Mouse (Mus musculus): ENCODE results near the gene Baiap2. TPM values are rescaled to one million over a fixed set of nuclear protein-coding genes. Genes with fewer than 3 reads are reported as not detected.

The Baiap2 gene
- polyA plus RNA-seq, 1 experiment from 2014 or later = 20.1 TPM

DNA sequence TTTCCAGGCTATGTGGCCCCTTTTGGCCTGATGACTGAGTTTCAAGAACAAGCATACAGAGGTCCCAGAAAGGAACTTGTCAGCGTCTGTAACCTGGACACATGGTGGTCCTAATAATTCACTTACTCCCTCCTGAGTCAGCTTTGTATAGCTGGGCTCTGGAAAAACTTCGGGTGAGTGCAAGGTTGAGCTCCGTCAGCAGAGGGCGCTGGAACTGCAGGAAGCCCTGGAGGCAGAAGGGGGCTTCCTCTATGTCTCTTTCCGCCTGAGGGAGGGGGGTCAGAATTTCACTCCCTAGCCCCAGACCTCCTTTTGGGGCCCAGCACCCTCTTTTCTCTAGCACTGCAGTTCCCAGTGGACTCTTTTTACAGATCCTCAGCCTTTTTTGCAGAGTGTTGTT is 33.1 kb upstream of the Baiap2 start:
- Histone ChIP-seq H3K27me3 (no peaks in the 10 kb centered on the region; the same call in none of the 2 replicates), H3K27ac (replicated peaks) (no peak overlapping the region), H3K4me3 (no peak overlapping the region), H3K4me2 (peak overlapping the region; percentile 19; the same call in 1 of the 2 replicates), H3K9me3 (no peaks in the 10 kb centered on the region), H3K9ac (no peak overlapping the region), H3K36me3 (no peaks in the 10 kb centered on the region), H3K4me1 (replicated peaks) (peaks cover 27% of the 10 kb centered on the region)
- no peak for ATAC-seq (ENCODE audit: low FRiP score, low read depth)
- WGBS = 2% methylated on average over 5 of the region's 5 CpGs

DNA sequence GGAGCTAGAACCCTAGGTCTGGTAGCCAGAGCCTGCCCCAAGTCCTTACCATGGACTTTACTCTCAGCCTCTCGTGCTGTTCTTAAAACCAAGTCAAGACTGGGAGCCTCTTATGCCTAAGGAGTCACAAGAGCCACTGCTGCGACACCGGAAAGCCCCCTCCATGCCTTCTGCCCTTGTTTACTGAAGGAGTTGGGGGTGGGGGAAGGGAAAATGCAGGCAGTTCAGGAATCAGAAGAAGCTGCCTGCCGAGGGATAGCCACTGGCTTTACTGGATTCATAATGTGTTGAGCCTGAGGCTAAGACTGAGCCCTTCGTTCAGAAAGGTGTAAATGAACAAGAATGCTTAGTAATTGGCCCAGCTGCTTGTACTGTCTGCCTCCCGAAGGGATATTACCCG is 29.7 kb upstream of the Baiap2 start:
- H3K36me3 ChIP-seq = peaks cover 9% of the 10 kb centered on the region; the same call in 1 of the 2 replicates
- H3K4me2 ChIP-seq = peak overlapping the region; percentile 91
- ATAC-seq (ENCODE audit: low FRiP score, low read depth) = no peak; the same call in 1 of the 2 replicates
- no peaks in the 10 kb centered on the region; the same call in 1 of the 2 replicates for H3K27me3 ChIP-seq
- peak overlapping the region; percentile 83 for H3K9ac ChIP-seq
- H3K4me1 ChIP-seq (replicated peaks) = peaks cover 41% of the 10 kb centered on the region
- WGBS = 7% methylated on average over 7 of the region's 7 CpGs
- H3K27ac ChIP-seq (replicated peaks) = peak overlapping the region; percentile 69
- peak overlapping the region; percentile 58 for H3K4me3 ChIP-seq
- no peaks in the 10 kb centered on the region for H3K9me3 ChIP-seq

- peaks cover 15% of the 10 kb centered on the region; the same call in 1 of the 2 replicates for H3K36me3 ChIP-seq
- H3K27ac ChIP-seq (replicated peaks) = peak within 1 kb of the TSS; percentile 69
- WGBS = under 1% methylated on average over 48 of the region's 48 CpGs
- peak within 1 kb of the TSS; percentile 91 for H3K4me2 ChIP-seq
- H3K9me3 ChIP-seq = no peaks in the 10 kb centered on the region
- peaks cover 41% of the 10 kb centered on the region for H3K4me1 ChIP-seq (replicated peaks)
- no peaks in the 10 kb centered on the region; the same call in 1 of the 2 replicates for H3K27me3 ChIP-seq
- H3K9ac ChIP-seq = peak within 1 kb of the TSS; percentile 83
- peak; percentile 76 for ATAC-seq (ENCODE audit: low FRiP score, low read depth)
- peak within 1 kb of the TSS; percentile 58 for H3K4me3 ChIP-seq
These were observed 29.1 kb upstream of the Baiap2 start, which contains the start of gene Chmp6 for GRCm38 (mm10) chr11:119913291-119913934. Gene Chmp6, plus strand, starts transcription at chr11:119913441.

DNA sequence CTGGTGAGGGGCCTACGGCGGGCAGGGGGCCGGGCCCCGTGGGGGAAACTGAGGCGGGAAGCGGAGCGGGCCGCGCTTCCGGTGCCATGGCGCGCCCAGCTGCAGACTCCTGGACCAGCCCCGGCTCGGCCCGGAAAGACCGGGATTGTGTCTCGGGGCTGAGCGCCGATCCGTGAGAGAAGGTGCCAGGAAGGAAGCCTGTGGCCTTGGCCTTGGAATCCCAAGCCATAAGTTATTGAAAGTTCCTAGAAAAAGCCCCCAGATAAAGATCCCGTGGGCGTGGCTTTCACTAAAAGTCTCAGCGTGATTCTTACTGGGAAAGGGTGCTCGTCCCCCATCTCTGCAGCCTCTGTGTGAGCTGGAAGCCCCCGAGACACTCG is 28.6 kb upstream of the Baiap2 start:
- H3K27me3 ChIP-seq = no peaks in the 10 kb centered on the region; the same call in 1 of the 2 replicates
- peaks cover 19% of the 10 kb centered on the region for H3K36me3 ChIP-seq
- H3K27ac ChIP-seq (replicated peaks) = peak overlapping the region; percentile 69
- no peak for ATAC-seq (ENCODE audit: low FRiP score, low read depth)
- H3K4me3 ChIP-seq = peak overlapping the region; percentile 58
- H3K4me2 ChIP-seq = peak overlapping the region; percentile 91
- no peaks in the 10 kb centered on the region for H3K9me3 ChIP-seq
- under 1% methylated on average over 26 of the region's 26 CpGs for WGBS
- H3K9ac ChIP-seq = peak overlapping the region; percentile 83
- H3K4me1 ChIP-seq (replicated peaks) = peaks cover 41% of the 10 kb centered on the region

GRCm38 (mm10) chr11:119914381-119914780 is 28.2 kb upstream of the Baiap2 start:
- peak overlapping the region; percentile 69 for H3K27ac ChIP-seq (replicated peaks)
- WGBS = 36% methylated on average over 4 of the region's 4 CpGs

GRCm38 (mm10) chr11:119915666-119916065 is 26.9 kb upstream of the Baiap2 start:
- Histone ChIP-seq H3K9ac (no peak overlapping the region), H3K4me3 (no peak overlapping the region), H3K4me1 (replicated peaks) (peaks cover 35% of the 10 kb centered on the region), H3K4me2 (no peak overlapping the region), H3K36me3 (peaks cover 23% of the 10 kb centered on the region), H3K27me3 (no peaks in the 10 kb centered on the region), H3K9me3 (no peaks in the 10 kb centered on the region), H3K27ac (replicated peaks) (0 out of 2 replicates have a peak overlapping the region, but pooled peaks have one; percentile 0)
- ATAC-seq (ENCODE audit: low FRiP score, low read depth) = no peak
- WGBS = 85% methylated on average over 9 of the region's 9 CpGs

More at GRCm38 (mm10) chr11:119914381-119914780, 28.2 kb upstream of the Baiap2 start:
- ATAC-seq (ENCODE audit: low FRiP score, low read depth) = no peak
- no peaks in the 10 kb centered on the region for H3K27me3 ChIP-seq
- H3K4me3 ChIP-seq = peak overlapping the region; percentile 58
- H3K4me2 ChIP-seq = peak overlapping the region; percentile 91
- no peaks in the 10 kb centered on the region for H3K9me3 ChIP-seq
- H3K4me1 ChIP-seq (replicated peaks) = peaks cover 41% of the 10 kb centered on the region
- peak overlapping the region; percentile 83 for H3K9ac ChIP-seq
- H3K36me3 ChIP-seq = peaks cover 23% of the 10 kb centered on the region

DNA sequence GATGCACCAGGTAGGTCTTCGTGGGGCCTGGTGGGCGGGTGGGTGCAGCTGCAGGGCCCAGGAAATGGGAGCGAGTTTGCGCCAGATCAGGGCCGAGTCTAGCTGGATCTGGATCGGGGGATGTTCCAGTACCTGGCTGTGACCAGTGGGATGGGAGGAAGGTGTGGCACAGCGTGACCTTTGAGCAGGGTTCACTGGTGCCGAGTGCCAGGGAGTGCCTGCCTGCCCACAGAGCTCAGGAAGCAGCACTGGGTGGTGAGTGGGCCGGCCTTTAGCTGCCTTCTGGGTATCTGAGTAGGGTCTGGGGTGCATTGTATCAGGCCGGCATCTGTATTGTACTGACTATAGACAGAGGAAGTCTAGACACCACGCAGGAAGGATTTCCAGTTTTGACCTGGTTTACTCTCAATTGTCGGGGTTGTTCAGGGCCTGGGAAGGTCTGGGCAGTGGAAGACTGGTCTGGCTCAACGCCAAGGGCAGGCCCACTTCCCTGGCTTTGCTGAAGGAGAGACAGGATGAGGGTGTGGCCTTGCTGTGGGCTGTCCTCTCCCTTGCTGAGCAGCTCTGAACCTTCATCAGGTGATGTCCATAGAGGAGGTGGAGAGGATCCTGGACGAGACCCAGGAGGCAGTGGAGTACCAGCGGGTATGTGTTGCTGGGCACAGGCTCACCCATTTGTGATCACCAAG is 26.3 kb upstream of the Baiap2 start:
- H3K4me2 ChIP-seq = no peak overlapping the region
- ATAC-seq (ENCODE audit: low FRiP score, low read depth) = no peak
- H3K27ac ChIP-seq (replicated peaks) = 0 out of 2 replicates have a peak overlapping the region, but pooled peaks have one; percentile 0
- 86% methylated on average over 15 of the region's 15 CpGs for WGBS
- H3K9me3 ChIP-seq = no peaks in the 10 kb centered on the region
- peaks cover 35% of the 10 kb centered on the region for H3K4me1 ChIP-seq (replicated peaks)
- H3K27me3 ChIP-seq = no peaks in the 10 kb centered on the region
- peaks cover 23% of the 10 kb centered on the region for H3K36me3 ChIP-seq
- no peak overlapping the region for H3K4me3 ChIP-seq
- no peak overlapping the region for H3K9ac ChIP-seq

DNA sequence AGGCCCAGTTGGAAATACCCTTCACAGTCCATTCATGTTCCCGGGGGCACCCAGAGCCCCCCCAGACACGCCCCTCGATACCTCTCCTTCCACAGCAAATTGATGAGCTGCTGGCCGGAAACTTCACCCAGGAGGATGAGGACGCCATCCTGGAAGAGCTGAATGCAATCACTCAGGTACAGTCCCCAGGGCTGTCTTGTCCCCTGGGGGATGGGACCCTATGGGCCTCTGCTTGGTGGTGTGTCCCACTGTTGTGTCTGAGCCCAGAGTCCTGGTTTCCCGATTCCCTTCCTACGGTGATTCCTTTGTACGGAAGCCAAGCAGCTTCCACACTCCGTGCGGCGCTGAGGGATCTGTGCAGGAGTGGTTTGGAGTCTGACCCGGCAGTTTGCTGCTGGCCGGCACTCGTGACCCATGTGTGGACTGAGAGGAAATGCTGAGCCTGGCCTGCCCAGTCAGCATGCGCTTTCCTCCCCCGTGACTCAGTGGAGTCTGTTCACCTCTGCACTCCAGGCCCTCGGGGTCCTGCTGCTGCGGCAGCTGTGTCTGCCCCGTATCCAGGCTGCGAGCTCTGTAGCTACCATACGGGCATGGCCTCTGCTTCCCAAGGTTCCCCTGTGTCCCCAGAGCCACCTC is 25.6 kb upstream of the Baiap2 start:
- Histone ChIP-seq H3K9me3 (no peaks in the 10 kb centered on the region), H3K9ac (no peak overlapping the region), H3K4me1 (replicated peaks) (peaks cover 35% of the 10 kb centered on the region), H3K4me3 (no peak overlapping the region), H3K36me3 (peaks cover 23% of the 10 kb centered on the region), H3K27me3 (no peaks in the 10 kb centered on the region), H3K27ac (replicated peaks) (no peak overlapping the region), H3K4me2 (no peak overlapping the region)
- WGBS = 91% methylated on average over 21 of the region's 21 CpGs
- no peak for ATAC-seq (ENCODE audit: low FRiP score, low read depth)

DNA sequence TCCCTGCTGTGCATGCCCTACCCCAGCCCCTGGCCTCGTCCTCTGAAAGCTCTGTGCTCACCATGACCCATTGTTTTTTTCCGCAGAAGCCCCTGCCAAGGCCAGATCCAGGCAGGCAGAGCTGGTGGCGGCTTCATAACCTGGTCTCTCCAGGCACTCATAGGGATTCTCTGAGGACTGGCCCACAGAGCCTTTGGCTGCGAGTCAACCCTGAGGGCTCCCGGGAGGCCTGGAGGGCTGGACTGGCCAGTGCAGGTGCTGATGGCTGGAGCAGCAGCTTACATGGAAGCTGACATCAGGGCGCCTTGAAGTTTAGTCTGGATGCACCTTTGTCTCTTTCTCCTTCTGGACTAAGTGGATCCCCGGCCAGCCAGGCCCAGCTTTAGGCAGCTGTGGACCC is 24.0 kb upstream of the Baiap2 start:
- no peak overlapping the region for H3K27ac ChIP-seq (replicated peaks)
- H3K9ac ChIP-seq = no peak overlapping the region
- ATAC-seq (ENCODE audit: low FRiP score, low read depth) = no peak
- H3K27me3 ChIP-seq = no peaks in the 10 kb centered on the region
- no peaks in the 10 kb centered on the region for H3K9me3 ChIP-seq
- peaks cover 23% of the 10 kb centered on the region for H3K36me3 ChIP-seq
- no peak overlapping the region for H3K4me3 ChIP-seq
- 86% methylated on average over 7 of the region's 7 CpGs for WGBS
- no peak overlapping the region for H3K4me2 ChIP-seq
- peaks cover 25% of the 10 kb centered on the region for H3K4me1 ChIP-seq (replicated peaks)

DNA sequence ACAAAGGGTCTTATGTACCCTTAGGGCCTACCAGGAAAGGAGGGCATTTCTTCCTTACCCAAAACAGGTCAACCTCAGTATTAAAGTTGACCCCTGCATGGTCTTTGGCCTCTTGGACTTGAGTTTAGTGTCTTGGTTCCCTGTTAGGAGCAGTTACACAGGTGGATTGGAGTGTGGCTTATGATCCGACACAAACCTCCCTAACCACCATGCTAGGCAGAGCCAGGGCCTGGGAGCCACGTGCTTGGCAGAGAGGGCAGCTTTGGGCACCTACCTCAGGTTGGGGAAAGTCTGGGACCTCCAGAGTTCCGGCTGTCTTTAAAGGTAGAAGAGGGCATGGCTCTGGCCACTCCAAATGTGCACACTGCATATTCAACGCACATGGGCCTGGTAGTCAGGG is 23.1 kb upstream of the Baiap2 start:
- Histone ChIP-seq H3K4me2 (no peak overlapping the region), H3K4me3 (no peak overlapping the region), H3K36me3 (peaks cover 23% of the 10 kb centered on the region), H3K27ac (replicated peaks) (no peak overlapping the region), H3K9ac (no peak overlapping the region), H3K9me3 (no peaks in the 10 kb centered on the region), H3K4me1 (replicated peaks) (peaks cover 21% of the 10 kb centered on the region), H3K27me3 (no peaks in the 10 kb centered on the region)
- no peak for ATAC-seq (ENCODE audit: low FRiP score, low read depth)
- 97% methylated on average over 4 of the region's 4 CpGs for WGBS

DNA sequence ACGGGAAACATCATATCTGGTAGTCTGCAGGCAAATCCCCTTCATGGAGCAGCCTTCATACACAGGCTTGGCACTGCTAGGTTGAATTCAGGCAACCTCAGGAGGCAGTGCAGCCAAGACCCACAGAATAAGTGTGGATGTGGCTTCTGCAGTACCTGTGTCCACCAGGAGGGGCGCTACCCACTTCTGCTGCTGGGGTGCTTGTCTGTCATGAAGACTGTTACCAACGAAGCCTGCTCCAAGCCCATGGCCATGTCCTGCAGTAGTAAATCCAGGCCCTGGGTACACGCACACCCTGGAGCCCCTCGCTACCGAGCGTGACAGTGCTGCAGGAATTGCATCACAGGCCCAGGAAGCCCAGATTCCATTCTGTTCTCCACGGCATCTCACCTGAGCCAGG is 22.7 kb upstream of the Baiap2 start:
- H3K9me3 ChIP-seq = no peaks in the 10 kb centered on the region
- no peak for ATAC-seq (ENCODE audit: low FRiP score, low read depth)
- H3K4me2 ChIP-seq = no peak overlapping the region
- H3K9ac ChIP-seq = no peak overlapping the region
- WGBS = 60% methylated on average over 8 of the region's 8 CpGs
- H3K4me3 ChIP-seq = no peak overlapping the region
- no peak overlapping the region for H3K27ac ChIP-seq (replicated peaks)
- H3K4me1 ChIP-seq (replicated peaks) = peaks cover 17% of the 10 kb centered on the region
- H3K36me3 ChIP-seq = peaks cover 23% of the 10 kb centered on the region
- no peaks in the 10 kb centered on the region for H3K27me3 ChIP-seq

DNA sequence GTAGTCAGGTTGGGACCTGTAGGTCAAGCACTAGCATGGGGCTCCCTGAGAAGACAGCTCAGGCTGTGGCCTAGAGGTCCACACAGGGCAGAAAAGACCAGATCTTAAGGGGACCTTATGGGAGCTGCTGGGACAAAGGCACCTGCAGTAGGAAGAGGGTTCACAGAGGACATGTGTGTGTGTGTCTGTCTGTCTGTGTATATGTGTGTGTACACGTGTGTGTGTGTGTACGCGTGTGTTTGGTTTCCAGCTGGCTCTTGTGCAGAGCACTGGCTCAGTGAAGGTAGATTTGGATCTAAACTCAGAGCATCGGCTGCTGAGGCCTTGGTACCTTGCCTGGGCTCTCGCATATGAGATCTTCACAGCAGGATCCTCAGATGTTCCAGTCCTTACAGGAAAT is 21.9 kb upstream of the Baiap2 start:
- Histone ChIP-seq H3K9me3 (no peaks in the 10 kb centered on the region), H3K9ac (no peak overlapping the region), H3K4me1 (replicated peaks) (peaks cover 9% of the 10 kb centered on the region), H3K4me3 (no peak overlapping the region), H3K36me3 (peaks cover 23% of the 10 kb centered on the region), H3K27ac (replicated peaks) (no peak overlapping the region), H3K4me2 (no peak overlapping the region), H3K27me3 (no peaks in the 10 kb centered on the region)
- 90% methylated on average over 5 of the region's 5 CpGs for WGBS
- no peak for ATAC-seq (ENCODE audit: low FRiP score, low read depth)
